Comparison of ENCODE assay signal across 19 mouse cellular contexts in genomic region chr11:4318011-4318410, GRCm38 (mm10).
DNase-seq lines count a peak whose midpoint lies in the region; ATAC-seq lines count a peak whose summit lies in the region.
"Had no signal": no experiment of that assay in that cellular context is flagged by ENCODE, and none has a peak within 500 bp of the region (broad histone marks: within the 10 kb centered on the region; RNA-seq: fewer than 3 reads in every experiment).

No protein-coding gene starts in this region.

- peak; percentile 35 for DNase-seq in lung, postnatal 25 days (ENCODE audit: low spot score)
- no peak for DNase-seq in lung, postnatal 14 days
- DNase-seq in induced T-regulatory cell, adult 2 months (ENCODE audit: low read depth): peak; percentile 70
- DNase-seq in heart, embryonic 10.5 days (ENCODE audit: low spot score): no peak
- no peak for DNase-seq in layer of hippocampus, adult 9-11 months
- DNase-seq: adrenal gland, postnatal 14 days; cerebellum, adult 18-20 months; cerebellum, adult 9-11 months; embryo, embryonic 11 days; gastrocnemius, postnatal 36 days; heart, adult 2 months; heart, postnatal 36 days had no signal

- WGBS in heart, embryonic 10.5 days: 74% methylated on average over 3 of the region's 3 CpGs

- H3K4me3 ChIP-seq in heart, embryonic 10.5 days: no peak overlapping the region
- H3K4me3 ChIP-seq: embryonic facial prominence, embryonic 15.5 days; erythroblast, embryonic 14.5 days; forebrain, embryonic 10.5 days; forebrain, embryonic 15.5 days; heart, adult 2 months; heart, embryonic 12.5 days; hindbrain, embryonic 15.5 days had no signal

- H3K27ac ChIP-seq in heart, embryonic 10.5 days: no peak overlapping the region
- H3K27ac ChIP-seq: embryonic facial prominence, embryonic 15.5 days; forebrain, embryonic 10.5 days; forebrain, embryonic 15.5 days; heart, adult 2 months; hindbrain, embryonic 15.5 days had no signal

- no peaks in the 10 kb centered on the region for H3K9me3 ChIP-seq in heart, embryonic 10.5 days
- H3K9me3 ChIP-seq: embryonic facial prominence, embryonic 15.5 days; forebrain, embryonic 10.5 days; forebrain, embryonic 15.5 days; heart, embryonic 12.5 days; hindbrain, embryonic 15.5 days had no signal

- peaks cover 26% of the 10 kb centered on the region for H3K27me3 ChIP-seq in heart, embryonic 10.5 days (ENCODE audit: insufficient read depth, poor library complexity, severe bottlenecking)
- H3K27me3 ChIP-seq: embryonic facial prominence, embryonic 15.5 days; forebrain, embryonic 15.5 days; hindbrain, embryonic 15.5 days had no signal

- peaks cover 16% of the 10 kb centered on the region for H3K4me1 ChIP-seq in heart, embryonic 10.5 days
- H3K4me1 ChIP-seq: embryonic facial prominence, embryonic 15.5 days; forebrain, embryonic 15.5 days; hindbrain, embryonic 15.5 days had no signal

- H3K36me3 ChIP-seq in heart, embryonic 10.5 days: no peaks in the 10 kb centered on the region
- H3K36me3 ChIP-seq: embryonic facial prominence, embryonic 15.5 days; forebrain, embryonic 10.5 days; forebrain, embryonic 15.5 days; heart, embryonic 12.5 days; hindbrain, embryonic 15.5 days had no signal

- peak; percentile 79 for ATAC-seq in CD4-positive, CD25-positive, alpha-beta regulatory T cell, adult 4 months
- ATAC-seq: forebrain, embryonic 15.5 days had no signal

Comparison
In these comparisons a context has a peak if more than half of its experiments do, and no peak if none do; other contexts are left out.
1. DNase-seq: peak in lung, postnatal 25 days (single experiment) and induced T-regulatory cell, adult 2 months (single experiment); none in lung, postnatal 14 days (single experiment), heart, embryonic 10.5 days (single experiment) and layer of hippocampus, adult 9-11 months (single experiment).